Mouse (Mus musculus): Measurements from ENCODE around the gene Xpnpep2.

DNA sequence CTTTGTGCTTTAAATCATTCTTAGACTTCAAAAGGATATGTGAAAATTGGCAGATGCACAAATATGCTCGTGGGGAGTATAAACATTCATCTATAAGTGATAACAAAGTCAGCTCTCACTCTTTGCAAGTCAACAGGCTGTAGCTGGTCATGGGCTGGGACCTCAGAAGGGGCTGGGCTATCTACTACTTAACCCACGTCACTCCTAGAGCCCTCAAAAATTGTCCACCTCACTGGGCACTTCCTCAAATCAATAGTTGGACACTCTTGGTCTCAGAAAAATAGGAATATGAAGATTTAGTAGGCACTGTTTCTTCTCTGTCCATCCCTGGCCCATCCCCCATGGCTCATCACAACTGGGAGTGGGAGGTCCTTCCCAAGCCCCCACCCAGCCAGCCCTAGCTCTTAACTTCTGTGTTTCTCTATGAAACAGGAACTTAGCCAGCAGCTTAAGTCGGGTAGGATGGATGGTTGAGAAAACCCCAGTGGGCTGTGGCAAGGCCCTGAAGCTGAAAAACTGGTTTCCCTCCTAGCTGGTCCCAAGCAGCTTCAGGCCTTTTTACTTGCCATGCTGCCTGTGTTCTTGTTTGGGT lies 31.9 kb downstream of the Xpnpep2 start:
- TF ChIP-seq CTCF (IDR thresholded peaks at IDR 0.05; ENCODE audit: low read depth, low read length) (no peak), POLR2AphosphoS5 (IDR thresholded peaks at IDR 0.05; ENCODE audit: insufficient replicate concordance, low read depth, low read length) (no peak)

Data from G1E (cell line).